Mouse (Mus musculus): ENCODE results near the gene Ank2.

The Ank2 gene

DNA sequence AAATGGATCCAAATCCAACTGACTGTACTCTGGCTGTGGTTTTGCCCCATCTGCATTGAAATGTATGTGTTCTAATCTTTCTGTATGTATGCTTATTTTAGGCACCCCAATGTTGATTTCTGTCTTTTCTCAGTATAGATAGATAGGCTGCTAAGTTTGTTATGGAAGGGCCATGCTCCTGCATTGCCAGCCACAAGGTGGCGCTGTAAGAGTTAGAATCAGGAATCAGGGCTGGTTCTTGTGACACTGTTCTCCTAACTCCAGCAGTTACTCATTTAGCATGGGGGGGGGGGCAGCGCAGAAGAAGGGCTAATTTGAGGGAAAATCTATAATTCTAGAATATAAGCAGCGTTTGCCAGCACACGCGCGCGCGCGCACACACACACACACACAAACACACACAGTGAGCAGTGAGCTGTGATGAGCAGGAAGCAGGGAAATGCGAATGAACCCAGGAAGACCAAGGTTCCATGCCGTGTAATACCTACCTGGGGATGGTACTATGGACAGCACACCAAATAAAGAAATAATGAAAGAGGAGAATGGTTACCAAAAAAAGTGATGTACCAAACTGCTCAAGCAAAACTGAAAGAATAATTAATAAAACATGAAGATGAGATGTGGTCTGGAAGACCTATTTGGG, 520.3 kb downstream of the Ank2 start:
- peak; percentile 85 for DNase-seq (ENCODE audit: low spot score)

DNA sequence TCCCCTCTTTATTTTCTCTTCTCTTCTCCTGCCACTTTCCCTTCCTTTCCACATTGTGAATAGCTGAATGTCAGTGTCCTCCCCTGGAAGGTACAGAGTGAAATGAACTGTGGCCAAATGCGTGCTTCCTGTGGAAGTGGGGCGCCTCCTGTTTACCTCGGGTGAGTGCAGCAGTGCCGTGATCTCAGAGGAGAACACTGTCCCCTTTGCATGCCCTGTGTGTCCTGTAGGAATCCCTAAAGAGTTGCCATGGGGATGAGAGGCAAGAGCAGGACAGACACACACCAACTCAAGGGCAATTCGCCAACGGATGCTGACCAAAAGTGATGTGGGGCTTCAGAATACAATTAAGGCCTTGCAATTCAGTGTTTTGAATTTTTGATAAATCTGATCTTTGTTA, 521.8 kb downstream of the Ank2 start:
- DNase-seq (ENCODE audit: low spot score), result no peak

GRCm38 (mm10) chr3:126976793-126977192, 522.4 kb downstream of the Ank2 start:
- no peak for DNase-seq (ENCODE audit: low spot score)

- no peak for DNase-seq (ENCODE audit: low spot score)
Observed at GRCm38 (mm10) chr3:126975409-126975808, 523.7 kb downstream of the Ank2 start.

DNA sequence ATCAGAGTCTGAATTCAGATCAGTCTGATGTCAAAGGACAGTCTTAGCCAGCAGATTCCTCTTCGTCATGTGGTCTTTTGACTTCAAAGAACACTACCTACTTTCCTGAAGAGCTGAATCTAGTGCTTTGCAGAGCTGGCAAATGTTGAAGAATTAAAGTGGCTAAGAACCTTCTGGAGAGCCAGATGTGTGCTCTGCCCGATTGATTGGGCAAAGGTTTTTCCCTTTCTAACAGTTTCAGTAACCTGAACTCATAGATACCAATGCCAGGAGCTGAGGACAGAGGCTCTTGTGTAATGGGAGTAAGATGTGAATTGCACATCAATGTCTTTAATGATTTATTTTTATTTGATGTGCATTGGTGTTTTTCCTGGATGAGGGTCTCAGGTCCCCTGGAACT, 525.6 kb downstream of the Ank2 start:
- no peak for DNase-seq (ENCODE audit: low spot score)

- no peak for DNase-seq (ENCODE audit: low spot score)
Observed at GRCm38 (mm10) chr3:126971531-126971930, 527.6 kb downstream of the Ank2 start.

- DNase-seq (ENCODE audit: low spot score), result no peak
Observed at GRCm38 (mm10) chr3:126968721-126969120, 530.4 kb downstream of the Ank2 start.

- DNase-seq (ENCODE audit: low spot score), result no peak
Observed at GRCm38 (mm10) chr3:126965767-126966166, 533.4 kb downstream of the Ank2 start.

DNA sequence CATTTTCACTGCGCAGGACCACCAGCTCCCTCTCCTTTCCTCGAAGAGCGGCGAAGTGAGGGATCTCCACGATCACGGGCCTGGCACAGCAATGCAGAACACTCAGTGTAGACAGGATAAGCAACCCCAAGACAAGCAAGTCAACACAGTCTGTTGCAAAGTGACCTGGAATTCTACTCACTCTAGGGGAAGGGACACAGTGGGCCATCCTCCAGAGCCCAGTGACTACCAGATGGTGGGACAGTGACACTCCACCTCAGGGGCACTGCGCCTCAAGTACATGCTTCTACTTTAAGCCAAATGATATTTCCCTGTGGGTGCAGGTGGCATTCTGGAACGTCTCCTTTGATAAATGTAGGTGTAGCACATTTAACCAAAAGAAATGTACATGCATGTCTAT, 536.8 kb downstream of the Ank2 start:
- no peak for DNase-seq (ENCODE audit: low spot score)

GRCm38 (mm10) chr3:126952698-126953097, 546.5 kb downstream of the Ank2 start:
- no peak for DNase-seq (ENCODE audit: low spot score)

DNA sequence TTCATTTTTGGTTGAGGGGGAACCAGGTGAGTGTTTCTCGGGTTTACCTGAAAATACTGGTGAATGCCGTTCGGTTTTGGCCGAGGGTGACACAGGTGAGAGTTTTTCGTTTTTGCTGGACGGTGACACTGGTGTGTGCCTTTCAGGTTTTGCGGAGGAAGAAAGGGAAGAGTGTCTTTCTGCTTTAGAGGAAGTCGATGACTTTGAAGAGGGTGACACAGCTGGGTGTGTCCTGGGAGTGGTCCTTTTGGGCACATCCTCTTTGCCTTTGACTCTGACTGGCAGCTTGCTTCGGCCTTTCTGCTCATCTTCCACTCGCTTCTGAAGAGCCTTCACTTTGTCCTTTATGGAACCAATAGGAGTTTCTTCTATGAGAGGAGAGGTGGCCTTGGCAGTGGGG, 552.6 kb downstream of the Ank2 start:
- no peak for DNase-seq (ENCODE audit: low spot score)

GRCm38 (mm10) chr3:126944838-126945237, 554.3 kb downstream of the Ank2 start:
- no peak for DNase-seq (ENCODE audit: low spot score)

- no peak for DNase-seq (ENCODE audit: low spot score)
Observed at GRCm38 (mm10) chr3:126944081-126944480, 555.1 kb downstream of the Ank2 start.

DNA sequence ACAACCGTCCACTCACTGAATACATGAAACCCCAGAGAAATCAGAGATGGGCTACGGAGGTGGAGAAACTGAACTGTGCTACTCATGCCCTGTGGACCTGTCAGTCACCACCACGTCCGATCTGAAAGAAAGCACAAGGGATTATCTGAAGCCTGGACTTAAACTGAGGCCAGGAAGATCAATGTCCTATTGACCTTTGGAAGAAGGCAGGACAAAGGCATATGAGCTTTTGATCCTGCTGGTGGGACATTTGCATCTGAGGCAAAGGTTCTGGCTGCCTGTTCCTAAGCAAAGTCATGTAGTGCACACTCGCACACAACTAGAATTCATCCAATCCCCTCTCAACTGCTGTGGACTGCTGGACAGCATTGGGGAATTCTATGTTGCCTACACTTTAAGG, 558.7 kb downstream of the Ank2 start:
- peak; percentile 16 for DNase-seq (ENCODE audit: low spot score)

GRCm38 (mm10) chr3:126931884-126932506, 567.2 kb downstream of the Ank2 start:
- DNase-seq (ENCODE audit: low spot score), result peak; percentile 52

GRCm38 (mm10) chr3:126923575-126924382, 575.4 kb downstream of the Ank2 start:
- DNase-seq (ENCODE audit: low spot score), result no peak

DNA sequence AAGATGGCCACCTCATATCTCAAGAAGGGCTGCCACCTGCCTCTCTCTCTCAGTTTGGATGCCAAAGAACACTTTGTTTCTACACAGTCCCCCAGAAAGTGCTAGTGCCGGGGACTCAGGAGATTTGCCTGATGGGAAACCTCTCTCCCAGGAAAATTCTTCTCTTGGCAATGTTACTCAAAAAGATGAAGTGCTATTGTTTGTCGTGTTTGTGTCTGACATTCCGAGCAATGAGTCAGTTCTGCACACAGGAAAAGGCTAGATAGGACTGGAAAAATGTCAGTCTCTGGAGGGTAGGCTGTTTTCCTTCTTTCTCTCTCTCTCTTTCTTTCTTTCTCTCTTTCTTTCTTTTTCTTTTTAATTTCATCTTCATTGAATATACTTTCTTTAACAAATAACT, 577.2 kb downstream of the Ank2 start:
- no peak for DNase-seq (ENCODE audit: low spot score)

DNA sequence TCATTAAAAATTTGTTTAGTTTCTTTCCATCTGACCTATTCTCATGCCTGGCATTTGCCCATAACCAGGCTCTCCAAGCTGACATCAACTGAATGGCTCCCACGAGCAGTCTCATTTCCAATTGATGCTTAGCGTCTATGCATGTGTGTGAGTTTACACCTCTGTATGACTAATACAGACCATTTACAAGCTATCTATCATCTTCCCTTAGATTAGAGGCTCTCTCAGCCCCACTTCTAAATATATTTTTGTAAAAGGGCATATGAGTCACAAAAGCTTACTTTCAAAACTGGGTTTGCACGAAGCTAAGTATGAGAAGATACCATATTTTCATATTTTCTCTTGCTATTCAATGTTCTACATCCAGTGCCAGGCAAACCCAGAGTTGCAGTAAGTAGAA, 578.9 kb downstream of the Ank2 start:
- DNase-seq (ENCODE audit: low spot score), result no peak

DNA sequence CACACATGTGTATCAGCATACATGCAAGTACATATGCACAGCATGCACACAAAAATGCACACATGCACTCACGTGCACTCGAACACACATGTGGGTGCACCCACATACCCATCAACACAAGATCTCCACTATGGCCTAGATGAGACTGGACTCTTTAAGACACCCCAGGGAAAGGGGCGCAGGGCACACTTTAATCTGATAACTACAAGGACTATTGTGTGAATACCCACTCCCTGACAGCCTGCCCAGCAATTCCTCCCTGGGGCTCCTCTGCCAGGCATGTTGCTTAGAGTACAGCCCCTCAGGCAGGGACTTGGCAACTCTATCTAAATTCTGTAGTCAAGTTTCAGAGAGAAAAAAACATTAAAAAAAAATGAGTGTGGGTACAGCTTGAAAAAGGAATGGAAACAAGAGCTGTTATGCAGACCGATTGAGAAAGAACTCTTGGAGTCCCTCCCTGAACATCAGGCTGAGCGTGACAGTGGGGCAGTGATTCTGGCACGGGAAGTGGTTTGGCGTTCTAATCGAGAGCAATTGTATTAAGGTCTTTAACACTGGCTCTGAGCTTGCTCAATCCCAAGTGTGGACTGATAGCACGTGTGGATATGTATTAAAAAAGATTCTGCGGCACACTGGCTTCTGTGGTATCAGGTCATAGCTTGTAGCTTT, 580.2 kb downstream of the Ank2 start:
- DNase-seq (ENCODE audit: low spot score), result no peak

DNA sequence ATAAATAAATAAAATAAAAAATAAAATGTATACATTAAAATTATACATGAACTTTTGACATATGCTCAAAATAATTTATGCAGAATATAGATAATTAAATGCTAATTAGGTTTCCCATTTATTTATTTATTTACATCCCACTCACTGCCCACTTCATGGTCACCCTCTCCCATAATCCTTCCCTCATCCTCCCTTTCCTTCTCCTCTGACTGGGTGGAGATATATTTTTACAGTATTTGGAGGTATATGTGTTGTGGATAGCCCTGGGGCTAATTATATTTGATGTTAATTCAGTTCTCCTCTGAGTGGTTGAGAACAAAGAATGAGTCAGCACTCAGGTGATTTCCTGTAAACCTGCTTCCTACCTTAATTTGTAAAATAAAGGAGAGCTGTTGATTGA, 582.8 kb downstream of the Ank2 start:
- DNase-seq (ENCODE audit: low spot score), result no peak

- peak; percentile 81 for DNase-seq (ENCODE audit: low spot score)
Observed at GRCm38 (mm10) chr3:126903543-126903942, 595.6 kb downstream of the Ank2 start.

- no peak for DNase-seq (ENCODE audit: low spot score)
Observed at GRCm38 (mm10) chr3:126886644-126887043, 612.5 kb downstream of the Ank2 start.

DNA sequence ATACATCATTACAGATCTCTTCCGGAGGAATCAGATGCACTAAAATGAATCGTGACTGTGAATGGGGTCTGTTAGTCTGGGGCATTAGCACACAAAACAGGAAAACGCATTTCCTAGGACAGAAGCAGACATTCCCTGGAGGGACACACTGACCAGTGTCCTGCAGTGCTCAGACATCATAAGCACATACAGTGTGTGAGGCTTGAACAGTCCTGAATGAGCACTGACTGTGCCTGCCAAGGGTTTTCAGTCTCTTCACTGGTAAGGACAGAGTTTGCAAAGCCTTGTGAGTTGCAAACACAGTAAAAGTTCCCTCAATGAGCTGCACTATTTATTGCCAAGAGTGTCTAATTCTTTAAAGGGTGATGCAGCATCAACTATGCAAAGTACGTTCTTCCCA, 613.1 kb downstream of the Ank2 start:
- no peak for DNase-seq (ENCODE audit: low spot score)
